Mouse (Mus musculus) brain, adult 2 months (tissue): ENCODE data around the gene Olfr133.
A peak's percentile ranks its signal among the peaks of the same experiment; 100 is the strongest.
"Not testable (repeated sequence)": the region's sequence is repeated elsewhere in the genome, so short reads cannot be mapped to it uniquely, and the experiment has no call there.

Experiments
- DNase-seq: peaks from one replicate; pipeline ENCODE4 v3.0.0; 2011; ENCODE audit warnings: low read depth, low spot score

Gene Olfr133

GRCm38 (mm10) chr17:38144981-38145380, at the start of gene Olfr133:
Olfr133 (plus strand) TSS chr17:38145281.
- peak; percentile 0 for DNase-seq

- DNase-seq = not testable (repeated sequence)
Observed at GRCm38 (mm10) chr17:38124199-38124598, 20.9 kb upstream of the Olfr133 start.

- not testable (repeated sequence) for DNase-seq
Observed at GRCm38 (mm10) chr17:38125371-38125770, 19.7 kb upstream of the Olfr133 start.

GRCm38 (mm10) chr17:38134426-38134825, 10.7 kb upstream of the Olfr133 start, which contains the start of gene Olfr132:
Olfr132 (minus strand) TSS chr17:38134526.
- DNase-seq = no peak

- no peak for DNase-seq
Observed at GRCm38 (mm10) chr17:38171088-38171487, 26.0 kb downstream of the Olfr133 start, which contains the start of gene Olfr134. Olfr134 (plus strand) TSS chr17:38171388.
